Mouse (Mus musculus): ENCODE measurements around the gene Spef1. TPM values are rescaled to one million over a fixed set of nuclear protein-coding genes. Genes with fewer than 3 reads are reported as not detected.

The Spef1 gene
- polyA plus RNA-seq, 1 experiment from 2014 or later = 3.1 TPM

DNA sequence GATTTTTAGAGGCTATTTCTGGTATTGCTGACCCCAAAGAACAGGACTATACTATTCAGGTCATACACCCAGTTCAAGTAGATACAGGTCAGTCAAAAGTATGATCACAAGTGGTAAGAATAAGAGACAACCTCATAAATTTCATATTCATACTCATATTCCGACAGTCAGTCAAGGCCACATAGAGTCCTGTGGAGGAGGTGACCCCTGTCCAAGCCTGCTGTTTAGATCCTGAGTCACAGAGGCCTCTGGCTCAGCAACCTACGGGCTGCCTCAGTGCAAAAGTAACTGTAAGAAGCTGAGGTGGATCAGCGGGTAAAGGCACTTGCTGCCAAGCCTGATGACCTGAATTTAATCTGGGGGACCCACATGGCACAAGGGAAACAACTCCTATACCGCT, 33.0 kb downstream of the Spef1 start:
- Histone ChIP-seq H3K4me1 (ENCODE audit: control insufficient read depth, insufficient read depth, low read length) (peaks cover 8% of the 10 kb centered on the region), H3K36me3 (ENCODE audit: control insufficient read depth, insufficient read depth, low read length) (peaks cover 2% of the 10 kb centered on the region; the same call in 1 of the 2 replicates), H3K27me3 (replicated peaks; ENCODE audit: control insufficient read depth, insufficient read depth, low read length) (no peaks in the 10 kb centered on the region), H3K27ac (ENCODE audit: low read length) (no peak overlapping the region), H3K4me3 (ENCODE audit: low read length) (no peak overlapping the region), H3K9ac (ENCODE audit: low read depth, low read length) (no peak overlapping the region), H3K9me3 (ENCODE audit: control insufficient read depth, low read length) (no peaks in the 10 kb centered on the region), H3K4me2 (ENCODE audit: low read depth, low read length) (no peak overlapping the region)
- no peak for ATAC-seq
- 94% methylated on average over 4 of the region's 4 CpGs for WGBS

DNA sequence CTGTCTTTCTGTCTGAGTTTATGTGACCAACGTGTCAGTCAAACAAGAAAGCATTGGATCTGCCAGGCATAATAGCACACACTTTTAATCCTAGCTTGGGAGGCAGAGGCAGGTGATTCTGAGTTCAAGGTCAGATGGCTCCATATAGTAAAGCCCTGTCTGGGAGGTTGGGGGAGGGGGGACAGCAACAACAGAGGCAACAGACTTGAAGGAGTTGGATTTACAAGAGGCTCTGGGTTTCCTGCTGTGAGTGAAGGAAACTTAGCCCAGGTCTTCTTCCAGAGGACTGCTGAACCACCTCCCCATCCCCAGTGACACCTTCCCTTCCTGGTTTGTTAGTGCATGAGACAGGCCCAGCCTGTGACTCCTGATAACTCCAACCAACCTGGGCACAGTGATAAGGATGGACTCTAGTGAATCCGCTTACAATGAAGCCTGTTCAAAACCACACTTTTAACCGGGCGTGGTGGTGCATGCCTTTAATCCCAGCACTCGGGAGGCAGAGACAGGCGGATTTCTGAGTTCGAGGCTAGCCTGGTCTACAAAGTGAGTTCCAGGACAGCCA, 34.8 kb downstream of the Spef1 start:
- no peak overlapping the region for H3K4me3 ChIP-seq (ENCODE audit: low read length)

DNA sequence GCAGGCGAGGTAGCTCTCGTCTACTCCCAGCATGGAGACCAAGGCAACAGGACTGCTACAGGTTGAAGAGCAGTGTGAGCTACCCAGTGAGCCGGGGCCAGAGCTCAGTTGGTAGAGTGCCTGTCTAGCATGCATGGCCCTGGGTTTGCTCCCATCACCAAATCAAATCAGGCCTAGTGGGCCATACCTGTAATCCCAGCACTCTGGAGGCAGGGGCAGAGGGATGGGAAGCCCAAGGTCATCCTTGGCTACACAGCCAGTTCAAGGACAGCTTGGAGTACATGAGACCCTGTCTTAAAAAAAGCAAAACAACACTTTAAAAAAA, 37.9 kb downstream of the Spef1 start:
- H3K9ac ChIP-seq (ENCODE audit: low read depth, low read length) = no peak overlapping the region
- ATAC-seq = no peak
- H3K27ac ChIP-seq (ENCODE audit: low read length) = no peak overlapping the region
- peaks cover 14% of the 10 kb centered on the region; the same call in 1 of the 2 replicates for H3K36me3 ChIP-seq (ENCODE audit: control insufficient read depth, insufficient read depth, low read length)
- WGBS = 87% methylated on average over 3 of the region's 3 CpGs
- H3K9me3 ChIP-seq (ENCODE audit: control insufficient read depth, low read length) = no peaks in the 10 kb centered on the region
- H3K27me3 ChIP-seq (replicated peaks; ENCODE audit: control insufficient read depth, insufficient read depth, low read length) = no peaks in the 10 kb centered on the region
- 0 out of 2 replicates have a peak, but pooled peaks cover 2% of the 10 kb centered on the region for H3K4me1 ChIP-seq (ENCODE audit: control insufficient read depth, insufficient read depth, low read length)
- no peak overlapping the region for H3K4me2 ChIP-seq (ENCODE audit: low read depth, low read length)
- H3K4me3 ChIP-seq (ENCODE audit: low read length) = no peak overlapping the region

More for the DNA sequence above, 34.8 kb downstream of the Spef1 start:
- no peak overlapping the region for H3K9ac ChIP-seq (ENCODE audit: low read depth, low read length)
- peaks cover 2% of the 10 kb centered on the region; the same call in 1 of the 2 replicates for H3K36me3 ChIP-seq (ENCODE audit: control insufficient read depth, insufficient read depth, low read length)
- no peak overlapping the region for H3K4me2 ChIP-seq (ENCODE audit: low read depth, low read length)
- H3K27ac ChIP-seq (ENCODE audit: low read length) = no peak overlapping the region
- 78% methylated on average over 7 of the region's 7 CpGs for WGBS
- H3K27me3 ChIP-seq (replicated peaks; ENCODE audit: control insufficient read depth, insufficient read depth, low read length) = no peaks in the 10 kb centered on the region
- ATAC-seq = peak; percentile 52; the same call in 1 of the 2 replicates
- 0 out of 2 replicates have a peak, but pooled peaks cover 2% of the 10 kb centered on the region for H3K4me1 ChIP-seq (ENCODE audit: control insufficient read depth, insufficient read depth, low read length)
- no peaks in the 10 kb centered on the region for H3K9me3 ChIP-seq (ENCODE audit: control insufficient read depth, low read length)

DNA sequence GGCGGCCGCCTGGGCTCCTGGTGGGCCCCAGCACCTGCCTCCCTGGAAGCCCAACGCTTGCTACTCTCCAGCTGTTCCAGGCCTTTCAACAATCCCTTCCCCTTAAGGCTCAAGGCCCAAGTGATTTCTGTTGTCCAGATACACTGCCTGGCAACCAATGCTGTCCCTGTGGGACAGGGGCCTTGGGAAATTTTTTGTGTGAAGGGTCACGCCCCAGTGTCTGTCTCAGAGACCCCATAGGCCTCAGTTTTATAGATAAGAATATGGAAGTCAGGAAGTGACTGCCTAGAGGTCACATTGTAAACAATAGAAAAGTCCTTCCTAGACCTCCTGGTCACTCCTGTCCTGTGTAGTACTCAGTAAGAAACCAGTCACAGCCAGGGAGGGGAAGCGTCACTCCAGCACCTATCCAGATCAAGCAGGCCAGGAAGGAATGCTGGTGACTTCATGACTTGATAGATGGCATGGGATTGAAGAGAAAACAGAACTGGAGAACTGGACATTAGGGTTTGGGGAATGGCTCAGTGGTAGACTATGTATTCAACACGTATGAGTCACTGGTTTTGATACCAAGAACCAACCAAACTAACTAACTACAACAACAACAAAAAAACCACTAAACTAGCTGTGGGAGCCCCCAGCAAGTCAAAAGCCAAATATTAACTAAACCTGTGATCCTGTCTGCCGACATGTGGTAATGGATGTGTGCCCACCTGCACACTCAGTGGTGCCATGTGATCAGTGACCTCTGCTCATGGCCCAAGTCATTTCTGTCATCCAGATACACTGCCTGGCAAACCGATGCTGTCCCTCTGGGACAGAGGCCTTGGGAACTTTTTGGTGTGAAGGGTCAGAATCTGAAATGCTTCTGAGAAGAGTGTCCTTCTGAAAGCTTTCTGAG, 38.5 kb downstream of the Spef1 start:
- no peak for ATAC-seq
- H3K27ac ChIP-seq (ENCODE audit: low read length) = no peak overlapping the region
- H3K4me1 ChIP-seq (ENCODE audit: control insufficient read depth, insufficient read depth, low read length) = 0 out of 2 replicates have a peak, but pooled peaks cover 2% of the 10 kb centered on the region
- no peak overlapping the region for H3K9ac ChIP-seq (ENCODE audit: low read depth, low read length)
- no peaks in the 10 kb centered on the region for H3K27me3 ChIP-seq (replicated peaks; ENCODE audit: control insufficient read depth, insufficient read depth, low read length)
- no peak overlapping the region for H3K4me2 ChIP-seq (ENCODE audit: low read depth, low read length)
- H3K9me3 ChIP-seq (ENCODE audit: control insufficient read depth, low read length) = no peaks in the 10 kb centered on the region
- WGBS = 82% methylated on average over 8 of the region's 8 CpGs
- no peak overlapping the region for H3K4me3 ChIP-seq (ENCODE audit: low read length)
- H3K36me3 ChIP-seq (ENCODE audit: control insufficient read depth, insufficient read depth, low read length) = peaks cover 14% of the 10 kb centered on the region; the same call in 1 of the 2 replicates

DNA sequence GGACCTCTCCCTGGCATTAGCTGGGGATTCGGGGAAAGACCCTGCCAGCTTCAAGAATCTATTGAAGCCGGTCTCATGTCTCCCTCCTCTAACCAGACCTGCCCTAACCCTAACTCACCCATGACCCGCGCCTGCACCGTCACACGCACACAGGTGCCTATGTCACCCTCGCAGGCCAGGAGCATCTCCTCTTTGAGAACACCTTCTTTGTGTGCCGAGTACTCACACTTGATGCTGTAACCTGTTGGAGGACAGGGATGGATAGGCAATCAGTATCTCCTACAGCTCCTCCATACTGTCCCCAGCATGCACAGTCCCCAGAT, 40.1 kb downstream of the Spef1 start:
- Histone ChIP-seq H3K36me3 (ENCODE audit: control insufficient read depth, insufficient read depth, low read length) (peaks cover 20% of the 10 kb centered on the region; the same call in 1 of the 2 replicates), H3K9me3 (ENCODE audit: control insufficient read depth, low read length) (no peaks in the 10 kb centered on the region), H3K27ac (ENCODE audit: low read length) (no peak overlapping the region), H3K4me3 (ENCODE audit: low read length) (no peak overlapping the region), H3K27me3 (replicated peaks; ENCODE audit: control insufficient read depth, insufficient read depth, low read length) (no peaks in the 10 kb centered on the region), H3K9ac (ENCODE audit: low read depth, low read length) (no peak overlapping the region), H3K4me1 (ENCODE audit: control insufficient read depth, insufficient read depth, low read length) (peaks cover 7% of the 10 kb centered on the region), H3K4me2 (ENCODE audit: low read depth, low read length) (no peak overlapping the region)
- WGBS = 88% methylated on average over 8 of the region's 8 CpGs
- no peak for ATAC-seq

DNA sequence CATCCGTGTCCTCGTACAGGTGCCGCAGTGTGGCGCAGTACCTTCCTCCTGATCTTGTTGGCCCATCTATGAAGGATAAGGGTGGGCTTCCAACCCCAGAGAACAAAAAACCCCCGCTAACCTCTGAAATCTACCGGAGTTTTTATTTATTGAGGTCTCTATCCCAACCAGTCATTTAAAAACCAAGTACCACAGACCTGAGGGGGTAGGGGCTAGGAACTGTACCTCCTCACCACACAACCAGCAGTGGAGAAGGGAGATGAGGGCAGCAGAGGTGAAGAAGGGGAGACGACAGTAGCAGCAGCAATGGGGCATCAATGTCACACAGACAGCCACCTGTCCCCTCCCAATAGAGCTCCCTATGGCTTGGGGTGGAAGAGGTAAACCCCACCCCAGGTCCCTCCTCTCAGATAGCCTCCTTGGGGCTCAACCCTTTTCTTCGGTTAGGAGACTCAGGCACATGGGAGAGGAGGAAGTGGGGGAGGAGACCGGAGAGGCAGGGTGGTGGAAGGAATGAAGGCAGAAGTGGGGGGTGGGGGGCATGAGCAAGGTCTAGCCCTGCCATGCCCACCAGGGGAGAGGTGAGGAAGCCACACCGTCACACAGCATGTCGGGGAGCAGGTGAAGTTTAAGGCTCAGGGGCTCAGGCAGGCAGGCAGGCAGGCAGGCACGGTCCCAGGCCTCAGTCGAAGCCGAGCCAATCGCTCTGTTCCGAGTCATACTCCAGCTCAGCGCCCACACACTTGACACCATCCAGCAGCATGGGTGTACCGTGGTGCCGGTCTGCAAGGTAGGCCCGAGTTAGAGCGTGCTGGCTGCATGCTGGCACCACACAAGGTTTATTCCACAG, 40.7 kb downstream of the Spef1 start:
- no peaks in the 10 kb centered on the region for H3K9me3 ChIP-seq (ENCODE audit: control insufficient read depth, low read length)
- no peak overlapping the region for H3K9ac ChIP-seq (ENCODE audit: low read depth, low read length)
- no peak for ATAC-seq
- H3K36me3 ChIP-seq (ENCODE audit: control insufficient read depth, insufficient read depth, low read length) = peaks cover 20% of the 10 kb centered on the region; the same call in 1 of the 2 replicates
- H3K4me3 ChIP-seq (ENCODE audit: low read length) = no peak overlapping the region
- no peak overlapping the region for H3K4me2 ChIP-seq (ENCODE audit: low read depth, low read length)
- H3K4me1 ChIP-seq (ENCODE audit: control insufficient read depth, insufficient read depth, low read length) = peaks cover 7% of the 10 kb centered on the region
- 86% methylated on average over 21 of the region's 21 CpGs for WGBS
- H3K27me3 ChIP-seq (replicated peaks; ENCODE audit: control insufficient read depth, insufficient read depth, low read length) = no peaks in the 10 kb centered on the region
- no peak overlapping the region for H3K27ac ChIP-seq (ENCODE audit: low read length)

DNA sequence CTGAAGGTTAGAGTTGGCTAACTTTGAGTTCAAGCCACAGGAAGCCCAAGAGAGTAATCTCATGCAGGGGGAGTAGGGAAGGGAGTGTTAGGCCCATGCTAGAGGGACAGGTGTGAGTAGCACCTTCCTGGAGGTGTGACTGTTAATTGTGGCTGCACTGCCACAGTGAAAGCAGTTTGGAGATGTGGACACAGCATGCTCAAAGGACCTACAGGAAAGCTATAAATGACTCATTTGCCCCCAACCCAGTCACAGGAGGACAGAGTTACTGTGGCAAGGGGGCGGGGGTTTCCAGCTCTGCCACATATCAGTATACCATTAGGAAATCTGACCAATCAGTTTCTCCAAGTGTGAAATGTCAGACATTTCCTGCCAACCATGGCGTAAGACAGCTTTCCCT, 41.5 kb downstream of the Spef1 start:
- no peak overlapping the region for H3K27ac ChIP-seq (ENCODE audit: low read length)
- no peak overlapping the region for H3K4me3 ChIP-seq (ENCODE audit: low read length)
- no peak overlapping the region for H3K4me2 ChIP-seq (ENCODE audit: low read depth, low read length)
- H3K36me3 ChIP-seq (ENCODE audit: control insufficient read depth, insufficient read depth, low read length) = peaks cover 17% of the 10 kb centered on the region; the same call in 1 of the 2 replicates
- no peaks in the 10 kb centered on the region for H3K27me3 ChIP-seq (replicated peaks; ENCODE audit: control insufficient read depth, insufficient read depth, low read length)
- 85% methylated on average over 2 of the region's 2 CpGs for WGBS
- H3K9ac ChIP-seq (ENCODE audit: low read depth, low read length) = no peak overlapping the region
- ATAC-seq = no peak
- H3K9me3 ChIP-seq (ENCODE audit: control insufficient read depth, low read length) = no peaks in the 10 kb centered on the region
- H3K4me1 ChIP-seq (ENCODE audit: control insufficient read depth, insufficient read depth, low read length) = peaks cover 7% of the 10 kb centered on the region

DNA sequence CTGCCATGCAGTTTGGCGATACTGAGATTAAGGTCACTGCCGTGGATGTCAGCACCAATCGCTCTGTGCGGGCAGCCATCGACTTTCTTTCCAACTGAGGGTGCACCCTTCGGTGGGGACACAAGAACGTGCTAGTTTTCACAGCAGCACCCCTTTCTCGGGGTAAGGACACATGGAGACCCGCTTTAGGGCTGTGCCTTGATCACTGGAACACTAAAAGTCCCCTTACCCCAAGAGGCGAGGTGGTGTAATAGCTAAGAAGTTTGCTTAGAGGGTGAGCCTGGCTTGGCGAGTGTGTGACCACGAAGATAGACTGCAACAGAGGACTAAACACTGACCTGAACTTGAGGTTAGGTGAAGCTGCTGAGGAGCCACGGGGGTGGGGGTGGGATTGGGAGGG, 42.0 kb downstream of the Spef1 start:
- Histone ChIP-seq H3K9ac (ENCODE audit: low read depth, low read length) (no peak overlapping the region), H3K4me3 (ENCODE audit: low read length) (no peak overlapping the region), H3K27ac (ENCODE audit: low read length) (no peak overlapping the region), H3K4me1 (ENCODE audit: control insufficient read depth, insufficient read depth, low read length) (peaks cover 7% of the 10 kb centered on the region), H3K36me3 (ENCODE audit: control insufficient read depth, insufficient read depth, low read length) (peaks cover 17% of the 10 kb centered on the region; the same call in 1 of the 2 replicates), H3K4me2 (ENCODE audit: low read depth, low read length) (no peak overlapping the region), H3K27me3 (replicated peaks; ENCODE audit: control insufficient read depth, insufficient read depth, low read length) (no peaks in the 10 kb centered on the region), H3K9me3 (ENCODE audit: control insufficient read depth, low read length) (no peaks in the 10 kb centered on the region)
- 55% methylated on average over 13 of the region's 13 CpGs for WGBS
- no peak for ATAC-seq
